Mouse (Mus musculus) myocyte (in vitro differentiated cells): ENCODE data around the gene Doc2b.

Experiments used
- MYOG ChIP-seq, 3 experiments: IDR thresholded peaks; one replicate each; pipeline ENCODE4 v1.6.1; 2011; ENCODE audit warnings: control low read depth in 2 of 3, low read depth in 2 of 3, mild to moderate bottlenecking in 2 of 3; ENCODE audit not compliant: insufficient read length in 2 of 3, control insufficient read depth in 1 of 3, insufficient read depth in 1 of 3
- USF1 ChIP-seq: IDR thresholded peaks from one replicate; pipeline ENCODE4 v1.6.1; 2011; ENCODE audit warnings: low read depth, mild to moderate bottlenecking, control low read depth, moderate library complexity

DNA sequence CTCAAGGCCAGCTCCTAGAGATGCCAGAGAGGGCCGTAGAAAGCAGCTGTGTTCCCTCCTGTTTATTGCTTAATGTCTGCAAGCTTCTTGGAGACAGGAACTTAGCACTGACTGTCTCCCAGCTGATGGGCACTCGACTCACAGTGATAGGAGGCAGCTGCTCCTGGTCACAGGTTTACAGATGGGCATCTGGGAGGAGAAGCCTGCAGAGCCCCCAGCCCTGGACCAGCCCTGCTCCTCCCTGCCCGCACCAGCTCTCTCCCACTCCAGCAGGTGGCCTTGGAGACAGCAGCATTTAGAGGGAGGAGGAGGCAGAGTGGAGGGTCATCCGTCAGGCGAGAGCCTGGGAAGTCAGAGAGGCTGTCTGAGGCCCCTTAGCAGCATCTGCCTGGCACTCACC lies 11.6 kb upstream of the Doc2b start:
- no peak for TF ChIP-seq MYOG (IDR thresholded peaks at IDR 0.05; ENCODE audit: control insufficient read depth in 1 of 3, insufficient read depth in 1 of 3, insufficient read length in 2 of 3, low read depth in 2 of 3)
- TF ChIP-seq USF1, result no peak
